Mouse (Mus musculus) layer of hippocampus, postnatal 14 days (tissue): ENCODE data around the gene Slc25a25. TPM values are rescaled to one million over a fixed set of nuclear protein-coding genes. Genes with fewer than 3 reads are reported as not detected.
A peak's percentile ranks its signal among the peaks of the same experiment; 100 is the strongest.

Experiments used
- DNase-seq, 2 experiments: peaks; one replicate each; pipeline ENCODE4 v3.0.0; 2021 to 2022; ENCODE audit warnings: low spot score in 2 of 2, mixed read lengths in 1 of 2
- total RNA-seq, 2 experiments: library from RNA; stranded (reverse); gene quantifications; 2 replicates each; pipeline ENCODE4 v1.2.3; 2021

The Slc25a25 gene
- total RNA-seq, 2 experiments from 2014 or later: 45.5 to 50.3 TPM

DNA sequence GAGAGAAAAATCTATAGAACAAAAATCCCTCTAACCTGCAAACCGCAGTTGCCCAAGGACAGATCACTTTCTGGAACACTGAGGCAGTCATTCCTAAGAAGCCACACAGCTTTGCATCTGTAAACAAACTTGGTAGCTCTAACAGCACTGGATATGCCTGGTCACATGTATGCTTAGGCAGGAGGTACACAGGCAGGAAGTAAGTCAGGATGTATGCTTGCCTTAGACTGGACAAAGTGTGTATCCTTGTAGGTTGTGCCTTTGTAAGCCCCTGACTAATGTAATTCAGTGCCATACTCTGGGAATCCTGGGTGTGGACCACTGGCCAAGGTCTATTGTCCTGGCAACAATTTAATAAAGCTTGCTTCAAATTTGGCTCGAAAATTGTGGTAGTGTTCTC is 12.5 kb upstream of the Slc25a25 start:
- no peak for DNase-seq

DNA sequence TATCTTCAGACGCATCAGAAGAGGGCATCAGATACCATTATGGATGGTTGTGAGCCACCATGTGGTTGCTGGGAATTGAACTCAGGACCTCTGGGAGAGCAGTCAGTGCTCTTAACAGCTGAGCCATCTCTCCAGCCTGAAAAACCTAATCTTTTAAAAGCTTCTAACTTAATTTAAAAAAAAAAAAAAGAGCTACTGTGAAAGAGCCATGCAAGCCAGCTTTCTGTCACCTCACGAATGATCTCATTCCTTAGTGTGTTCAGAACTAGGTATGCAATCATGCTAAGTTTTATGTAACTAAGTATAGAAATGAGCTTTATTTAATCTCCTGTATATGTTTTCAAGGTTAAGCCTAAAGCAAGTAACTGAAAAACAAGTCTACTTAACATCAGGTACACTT is 8.4 kb upstream of the Slc25a25 start:
- no peak for DNase-seq

DNA sequence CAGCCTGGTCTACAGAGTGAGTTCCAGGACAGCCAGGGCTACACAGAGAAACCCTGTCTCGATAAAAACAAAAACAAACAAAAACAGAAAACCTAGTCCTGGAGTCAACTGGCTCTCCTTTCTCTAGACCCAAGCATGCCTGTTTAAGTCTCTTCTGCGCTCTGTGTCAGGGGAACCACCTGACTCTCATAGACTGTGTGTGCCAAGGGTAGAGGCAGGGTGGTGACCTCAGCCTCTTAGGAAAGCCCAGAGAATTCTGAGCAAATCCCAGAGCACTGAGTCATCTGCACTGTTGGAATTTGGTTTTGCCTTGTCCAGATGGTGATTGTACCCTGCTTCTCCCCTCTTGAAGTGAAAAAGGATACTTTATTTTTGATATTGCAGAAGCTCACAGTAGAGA is 7.1 kb upstream of the Slc25a25 start:
- DNase-seq: no peak

DNA sequence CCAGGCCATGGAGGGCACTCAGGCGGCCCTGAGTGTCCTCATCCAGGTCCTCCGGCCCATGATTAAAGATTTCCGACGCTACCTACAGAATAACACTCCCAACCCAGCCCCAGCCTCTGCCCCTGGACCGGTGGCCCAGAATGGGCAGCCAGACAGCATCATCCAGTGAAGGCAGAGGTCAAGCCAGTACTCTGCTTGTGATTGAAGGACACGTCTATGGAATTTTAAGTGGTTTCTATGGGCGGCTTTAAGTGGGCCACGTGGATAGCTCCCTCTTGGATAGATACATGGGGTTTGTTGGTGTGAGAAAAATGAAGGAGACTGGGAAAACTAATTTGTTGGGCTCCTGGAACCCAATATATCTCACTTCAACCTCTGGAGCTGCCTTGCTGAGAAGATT is 3.9 kb upstream of the Slc25a25 start:
- no peak for DNase-seq

DNA sequence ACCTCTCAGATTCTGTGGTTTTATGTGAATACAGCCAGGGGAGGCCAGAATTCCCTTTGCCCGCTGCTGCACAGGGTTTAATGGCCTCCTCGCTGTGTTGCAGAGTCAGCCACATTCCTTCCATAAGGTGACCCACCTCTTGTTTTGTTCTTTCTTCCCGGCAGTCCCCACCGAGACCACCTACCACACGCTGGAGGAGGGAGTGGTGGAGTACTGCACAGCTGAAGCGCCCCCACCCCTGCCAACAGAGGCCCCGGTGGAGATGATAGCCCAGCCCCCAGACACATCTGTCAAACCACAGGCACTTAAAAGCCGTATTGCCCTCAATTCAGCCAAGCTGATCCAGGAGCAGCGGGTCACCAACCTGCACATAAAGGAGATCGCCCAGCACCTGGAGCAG is 3.4 kb upstream of the Slc25a25 start:
- no peak for DNase-seq

DNA sequence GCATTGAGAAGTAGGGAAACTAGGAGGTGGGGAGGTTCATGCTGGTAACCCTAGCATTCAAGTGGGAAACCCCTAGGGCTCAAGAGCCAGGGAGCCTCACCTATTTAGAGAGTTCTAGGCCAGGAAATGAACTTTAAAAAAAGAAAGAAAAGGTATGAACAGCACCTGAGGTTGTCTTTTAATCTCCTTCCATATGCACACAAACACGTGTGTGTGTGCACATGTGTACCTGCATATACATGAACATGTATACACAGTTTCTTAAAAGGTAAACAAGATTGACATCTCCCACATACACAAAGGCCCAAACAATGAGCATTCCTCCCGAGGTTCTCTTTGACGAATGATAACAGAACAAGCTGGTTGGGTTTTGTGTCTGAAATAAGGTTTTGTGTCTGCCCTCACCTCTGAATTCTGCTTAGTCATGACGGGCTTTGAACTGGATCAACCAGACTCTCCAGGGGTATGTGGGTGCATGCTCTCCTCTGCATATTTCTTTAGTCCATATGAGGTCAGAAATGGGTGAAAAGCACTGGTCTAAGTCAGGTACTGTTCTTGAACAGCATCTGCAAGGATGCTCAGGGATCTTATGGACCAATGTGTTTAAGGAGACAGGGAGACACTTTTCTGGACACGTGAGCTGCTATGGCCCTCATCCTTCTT is 2.5 kb upstream of the Slc25a25 start:
- DNase-seq: no peak

- DNase-seq: no peak
These were observed 1.3 kb upstream of the Slc25a25 start for GRCm38 (mm10) chr2:32452441-32452971.

DNA sequence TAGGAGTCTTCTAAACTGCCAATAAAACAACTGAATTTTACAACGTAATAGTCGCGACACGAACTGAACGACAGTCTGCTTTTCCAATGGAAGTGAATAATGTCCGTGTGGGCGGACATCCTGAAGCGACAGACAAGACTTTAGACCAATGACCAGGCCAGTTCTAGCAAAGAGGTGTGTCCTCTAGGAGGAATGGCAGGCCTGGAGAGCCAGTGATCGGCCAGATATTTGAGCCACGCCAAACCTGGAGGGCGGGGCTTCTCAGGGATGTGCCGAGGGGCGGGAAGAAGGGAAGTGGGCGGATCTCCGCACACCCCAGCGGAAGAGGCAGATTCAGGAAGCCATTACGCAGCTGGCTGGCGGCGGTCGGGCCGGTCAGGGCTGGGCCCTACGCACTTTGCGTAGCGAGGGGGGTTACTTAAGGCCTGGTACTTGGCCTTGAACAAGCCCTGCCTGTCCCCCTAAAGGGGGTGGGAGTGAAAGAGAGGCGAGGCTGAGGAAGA is 676 bp upstream of the Slc25a25 start:
- DNase-seq: peak; percentile 99

DNA sequence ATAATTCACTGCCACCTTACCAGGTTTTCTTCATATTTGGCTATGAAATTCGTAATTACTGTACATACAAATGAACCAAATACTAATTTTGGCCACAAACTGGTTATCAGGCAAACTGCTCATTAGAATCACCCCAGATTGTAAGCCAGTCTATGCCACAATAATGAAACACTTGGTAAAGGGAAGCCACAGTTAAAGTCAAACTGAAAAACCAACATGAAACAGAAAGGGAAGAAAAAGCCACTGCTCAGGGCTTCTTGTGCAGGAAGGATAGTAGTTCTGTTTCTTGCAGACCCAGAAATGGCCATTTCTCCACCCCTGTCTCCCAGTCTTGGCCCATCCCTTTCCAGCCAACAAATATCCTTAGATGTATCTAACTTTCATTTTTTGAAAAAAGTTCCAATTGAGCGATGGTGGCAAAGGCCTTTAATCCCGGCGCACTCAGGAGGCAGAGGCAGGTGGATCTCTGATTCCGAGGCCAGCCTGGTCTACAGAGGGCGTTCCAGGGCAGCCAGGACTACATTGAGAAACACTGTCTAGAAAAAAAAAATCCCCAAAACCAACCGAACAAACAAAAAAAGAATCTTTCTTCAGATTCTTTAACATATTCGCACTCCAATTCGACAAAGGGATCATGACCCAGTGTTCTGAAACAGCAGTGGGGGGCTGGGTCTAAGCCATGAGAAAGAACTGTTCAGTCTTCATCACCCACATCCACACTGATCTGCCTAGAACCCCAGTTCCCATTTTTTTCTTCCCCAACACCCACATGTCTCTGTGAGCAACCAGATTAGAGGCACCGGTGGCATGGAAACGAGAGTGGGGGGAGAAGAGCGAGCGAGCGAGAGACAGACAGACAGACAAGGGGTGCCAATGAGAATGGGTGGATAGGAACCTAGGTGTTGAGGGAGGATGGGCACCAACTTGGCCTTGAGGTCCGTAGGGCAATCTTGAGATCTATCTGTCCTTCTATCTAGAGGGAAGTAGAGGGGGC is 1.2 kb downstream of the Slc25a25 start, which contains the start of gene Naif1:
Gene Naif1, plus strand, starts transcription at position 697 of the 994 bp plus-strand sequence.
- peak in 1 of 2 experiments; percentile 66 for DNase-seq

- no peak for DNase-seq
These were observed 2.8 kb downstream of the Slc25a25 start for GRCm38 (mm10) chr2:32448480-32448879.

GRCm38 (mm10) chr2:32447264-32447936 is 3.8 kb downstream of the Slc25a25 start:
- DNase-seq: peak in 1 of 2 experiments; percentile 42

GRCm38 (mm10) chr2:32445535-32445934 is 5.7 kb downstream of the Slc25a25 start:
- no peak for DNase-seq

DNA sequence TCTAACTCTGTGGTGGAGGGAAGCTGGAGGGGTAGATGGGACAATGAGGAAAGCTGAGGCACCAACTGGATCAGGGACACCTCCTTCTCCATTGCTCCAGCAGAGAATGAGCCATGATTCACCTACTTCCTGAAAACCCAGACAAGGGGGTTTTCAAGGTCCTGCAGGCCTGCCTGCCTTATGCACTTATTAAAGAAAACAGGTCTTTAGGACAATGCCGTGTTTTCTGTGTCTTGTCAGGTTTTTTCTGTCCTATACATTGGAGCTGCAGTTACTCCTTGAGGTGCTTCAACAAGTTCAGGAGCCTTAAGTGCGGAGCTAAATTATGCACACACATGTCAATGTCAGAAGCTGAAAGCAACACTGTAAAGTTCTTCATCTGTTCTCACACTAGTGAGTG is 9.7 kb downstream of the Slc25a25 start:
- DNase-seq: no peak

- no peak for DNase-seq
These were observed 10.6 kb downstream of the Slc25a25 start for GRCm38 (mm10) chr2:32440632-32441031.

- no peak for DNase-seq
These were observed 11.1 kb downstream of the Slc25a25 start for GRCm38 (mm10) chr2:32440164-32440563.

- DNase-seq: no peak
These were observed 12.1 kb downstream of the Slc25a25 start for GRCm38 (mm10) chr2:32439177-32439576.

DNA sequence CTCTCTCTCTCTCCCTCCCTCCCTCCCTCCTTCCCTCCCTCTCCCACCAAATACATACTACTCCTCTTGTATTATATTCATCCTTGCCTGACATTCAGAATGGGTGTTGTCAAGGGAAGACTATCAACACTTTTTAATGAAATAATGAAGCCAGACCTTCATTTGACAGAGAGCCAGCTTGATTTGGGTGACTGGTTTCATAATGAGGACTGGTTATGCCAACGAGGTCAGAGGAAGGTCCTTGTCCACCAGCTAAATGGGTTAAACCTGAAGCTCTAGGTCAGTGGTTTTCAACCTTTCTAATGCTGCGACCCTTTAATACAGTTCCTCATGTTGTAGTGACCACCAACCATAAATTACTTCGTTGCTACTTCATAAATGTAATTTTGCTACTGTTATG is 12.5 kb downstream of the Slc25a25 start:
- no peak for DNase-seq

GRCm38 (mm10) chr2:32437612-32438166 is 13.6 kb downstream of the Slc25a25 start:
- no peak for DNase-seq

GRCm38 (mm10) chr2:32436686-32437372 is 14.4 kb downstream of the Slc25a25 start:
- no peak for DNase-seq
